Mouse (Mus musculus): ENCODE data around the gene Tfrc. TPM values are rescaled to one million over a fixed set of nuclear protein-coding genes. Genes with fewer than 3 reads are reported as not detected.

The Tfrc gene
- total RNA-seq (2023) = 25.6 and 28.7 TPM in 2 replicates

GRCm38 (mm10) chr16:32608712-32609400 is at the start of gene Tfrc:
TSS of gene Tfrc (plus strand) at chr16:32608920.

DNA sequence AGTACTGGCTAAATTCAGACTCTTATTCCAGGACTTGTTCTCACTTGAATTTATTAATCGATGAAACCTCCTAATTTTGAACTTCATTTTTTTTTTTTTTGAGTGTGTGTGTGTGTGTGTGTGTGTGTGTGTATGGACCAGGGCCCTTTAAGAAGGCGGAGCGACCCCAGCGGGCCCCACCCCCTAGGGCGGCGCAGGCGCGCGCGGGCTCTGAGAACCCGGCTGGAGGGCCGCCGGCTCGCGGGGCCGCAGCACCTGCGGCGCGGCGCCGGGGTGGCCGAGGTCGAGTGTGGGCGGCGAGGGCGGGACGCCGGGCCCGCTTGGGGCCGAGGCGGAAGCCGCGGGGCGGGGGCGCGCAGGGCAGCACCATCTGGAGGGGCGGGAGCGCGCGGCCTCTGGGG is 34.9 kb downstream of the Tfrc start, which contains the start of gene Tnk2:
Gene Tnk2, plus strand, starts transcription at position 214 of the 401 bp plus-strand sequence.

Other genes with a start within 250 kb of the Tfrc start
- not detected in 2 replicates for gene Tm4sf19, start 208.4 kb upstream of the Tfrc start, total RNA-seq (2023)
- 17.9 and 19.8 TPM in 2 replicates for gene Tctex1d2, start 189.2 kb upstream of the Tfrc start, total RNA-seq (2023)
- 122 and 151 TPM in 2 replicates for gene Pcyt1a, start 178.0 kb upstream of the Tfrc start, total RNA-seq (2023)
- not detected in 2 replicates for gene Slc51a, start 121.0 kb upstream of the Tfrc start, total RNA-seq (2023)
- not detected in 2 replicates for gene Zdhhc19, start 112.7 kb upstream of the Tfrc start, total RNA-seq (2023)
- gene Tnk2, start 35.0 kb downstream of the Tfrc start, total RNA-seq (2023) = 22.0 and 34.0 TPM in 2 replicates
- not detected in 2 replicates for gene Muc4, start 127.0 kb downstream of the Tfrc start, total RNA-seq (2023)
- gene Muc20, start 188.5 kb downstream of the Tfrc start, total RNA-seq (2023) = 0.16 TPM in 1 of 2 replicates, not detected in the other
- not detected in 2 replicates for gene Smbd1, start 201.6 kb downstream of the Tfrc start, total RNA-seq (2023)

All from neutrophil, adult 65 days (primary cell).